Mouse (Mus musculus): Measurements from ENCODE around the gene Prr19. TPM values are rescaled to one million over a fixed set of nuclear protein-coding genes. Genes with fewer than 3 reads are reported as not detected.
A peak's percentile ranks its signal among the peaks of the same experiment; 100 is the strongest.

Prr19 gene
- total RNA-seq, 2 experiments from 2014 or later: not detected

DNA sequence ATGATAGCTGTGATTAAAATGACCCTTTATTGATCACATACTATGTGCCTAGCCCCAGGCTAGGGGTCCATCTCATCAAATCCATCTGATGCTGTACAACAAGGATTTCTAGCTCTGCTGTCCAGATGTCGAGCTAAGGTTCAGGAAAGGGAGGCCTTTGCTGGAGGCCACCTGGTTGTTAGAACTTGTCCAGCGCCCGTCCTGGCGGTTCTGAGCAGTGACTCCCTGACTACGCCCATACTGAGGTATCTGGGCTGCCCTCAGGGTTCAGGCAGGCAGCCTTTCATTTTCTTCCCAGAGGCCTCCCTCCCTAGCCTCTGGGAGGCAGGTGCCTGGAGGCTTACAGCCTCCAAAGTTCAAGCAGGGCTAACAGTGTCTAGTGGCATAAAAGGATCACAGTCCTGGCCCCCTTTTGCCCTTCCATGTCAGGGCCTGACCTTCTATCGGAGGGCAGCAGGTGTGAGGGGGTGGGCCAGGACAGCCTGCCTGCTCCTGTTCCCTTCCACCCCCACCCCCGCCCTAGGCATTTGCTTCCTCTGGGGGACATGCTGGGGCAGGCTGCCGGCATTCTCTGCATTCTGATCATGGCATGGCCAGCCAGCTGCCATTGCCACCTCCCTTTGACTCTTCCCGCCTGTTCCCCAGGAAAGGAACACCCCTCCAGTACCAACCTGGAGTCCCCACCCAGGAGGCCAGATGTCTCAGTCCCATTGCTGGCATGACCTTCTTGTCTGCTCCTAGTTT is 25.5 kb upstream of the Prr19 start:
- no peak for DNase-seq (ENCODE audit: low spot score in 2 of 2)

DNA sequence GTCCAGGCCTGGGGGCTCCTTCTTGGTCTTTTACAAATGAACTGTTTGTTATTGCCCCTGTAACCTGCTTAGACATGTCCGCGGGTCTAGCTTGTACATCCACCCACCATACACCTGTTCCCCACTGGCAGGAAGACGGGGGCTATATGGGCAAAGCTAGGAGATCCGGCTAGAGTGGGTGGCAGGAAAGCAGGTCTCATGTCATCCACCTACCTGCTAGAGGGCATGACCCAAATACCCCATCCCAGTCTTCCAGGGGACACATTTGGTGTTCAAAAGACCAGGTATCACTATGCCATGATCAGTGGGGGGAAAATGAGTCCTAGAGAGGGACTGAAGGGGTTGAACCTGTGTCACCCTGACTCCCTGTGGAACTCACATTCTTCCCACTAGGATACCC is 23.8 kb upstream of the Prr19 start:
- DNase-seq (ENCODE audit: low spot score in 2 of 2): peak in 1 of 2 experiments; percentile 3

DNA sequence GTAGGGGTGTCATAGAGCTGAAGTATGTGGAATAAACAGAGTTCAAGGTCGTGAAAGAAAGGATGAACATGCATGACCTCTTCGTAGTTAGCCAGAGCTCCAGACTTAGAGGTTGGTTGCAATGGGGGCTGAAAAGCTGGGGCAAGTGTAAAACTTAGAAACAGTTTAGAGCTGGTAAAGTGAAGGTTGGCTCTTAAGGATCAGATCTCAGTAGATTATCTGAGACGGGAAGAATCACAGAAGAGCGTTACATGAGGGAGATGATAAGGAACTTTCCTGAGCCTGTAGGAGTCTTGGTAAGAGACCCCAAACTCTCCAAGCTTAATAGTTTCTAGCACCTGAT is 23.2 kb upstream of the Prr19 start:
- no peak for DNase-seq (ENCODE audit: low spot score in 2 of 2)

DNA sequence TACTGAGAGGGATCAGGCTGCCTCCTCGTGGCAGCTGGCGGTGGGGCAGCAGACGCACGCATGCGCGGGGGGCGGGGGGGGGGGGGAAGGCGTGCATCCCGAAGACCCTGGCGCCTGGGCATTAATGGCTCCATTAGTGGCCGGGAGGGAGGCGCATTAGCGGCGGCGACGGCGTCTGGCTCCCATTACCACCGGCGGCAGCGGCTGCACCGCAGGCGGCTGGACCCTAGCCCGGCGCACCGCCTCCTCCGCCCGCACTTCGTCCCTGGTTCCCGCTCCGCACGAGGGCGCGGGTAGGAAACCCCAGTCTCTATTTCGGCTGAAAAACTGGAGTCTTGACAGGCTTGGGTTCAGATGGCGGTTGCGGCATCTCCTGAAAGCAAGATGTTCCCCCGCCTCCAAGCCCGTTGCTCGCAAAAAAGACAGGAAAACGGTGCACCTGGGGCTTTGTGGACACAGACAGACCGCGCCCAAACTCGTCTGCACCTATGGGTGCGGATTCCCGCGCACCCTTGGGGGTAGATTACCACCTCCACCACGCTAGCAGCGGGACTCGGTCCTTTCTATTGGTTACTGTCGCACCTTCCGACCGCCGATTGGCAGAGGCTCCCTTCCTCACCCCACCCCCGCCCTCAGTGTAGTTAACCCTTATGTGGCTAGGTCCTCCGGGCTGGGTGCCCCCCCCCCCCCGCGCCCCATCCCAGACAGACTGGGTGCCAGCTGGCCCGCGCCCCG is 22.7 kb upstream of the Prr19 start:
- peak; percentile 76 to 79 for DNase-seq (ENCODE audit: low spot score in 2 of 2)

DNA sequence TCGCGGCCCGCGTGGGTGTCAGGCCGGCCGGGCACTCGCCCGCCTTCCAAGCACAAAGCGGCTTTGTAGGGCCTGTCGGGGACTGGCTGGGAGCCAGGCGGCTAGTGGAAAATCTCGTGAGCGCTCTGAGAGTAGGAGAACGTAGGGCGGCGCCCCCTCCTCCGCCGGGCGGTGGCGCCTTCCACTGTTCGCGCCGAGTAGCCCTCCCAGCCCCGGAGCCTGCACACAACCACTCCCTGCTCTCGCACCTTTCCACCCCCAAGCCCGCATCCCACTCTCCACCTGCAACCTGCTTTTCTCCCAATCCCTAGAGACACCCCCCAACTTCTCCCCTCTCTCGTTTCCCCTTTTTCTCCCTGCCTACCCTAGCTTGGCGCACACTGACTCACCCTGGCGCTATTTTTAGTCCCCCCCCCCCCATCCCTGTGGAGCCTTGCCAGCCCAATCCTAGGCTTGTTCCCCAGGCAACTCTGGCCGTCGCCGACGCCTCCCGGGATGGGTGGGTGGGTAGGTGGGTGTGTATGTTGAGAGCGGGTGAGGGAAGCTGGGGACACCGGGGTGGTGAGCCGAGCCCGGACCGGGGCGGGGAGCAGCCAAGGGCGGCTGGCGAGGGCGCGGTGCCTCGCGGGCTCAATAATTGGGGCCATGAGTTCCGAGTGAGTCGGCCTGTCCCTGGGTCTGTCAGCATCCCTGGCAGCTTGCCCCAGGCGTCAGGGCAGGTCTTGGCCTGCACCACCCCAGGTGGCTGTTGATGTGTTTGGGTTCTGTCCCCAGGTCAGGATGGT is 21.9 kb upstream of the Prr19 start:
- DNase-seq (ENCODE audit: low spot score in 2 of 2): peak; percentile 80 to 86

DNA sequence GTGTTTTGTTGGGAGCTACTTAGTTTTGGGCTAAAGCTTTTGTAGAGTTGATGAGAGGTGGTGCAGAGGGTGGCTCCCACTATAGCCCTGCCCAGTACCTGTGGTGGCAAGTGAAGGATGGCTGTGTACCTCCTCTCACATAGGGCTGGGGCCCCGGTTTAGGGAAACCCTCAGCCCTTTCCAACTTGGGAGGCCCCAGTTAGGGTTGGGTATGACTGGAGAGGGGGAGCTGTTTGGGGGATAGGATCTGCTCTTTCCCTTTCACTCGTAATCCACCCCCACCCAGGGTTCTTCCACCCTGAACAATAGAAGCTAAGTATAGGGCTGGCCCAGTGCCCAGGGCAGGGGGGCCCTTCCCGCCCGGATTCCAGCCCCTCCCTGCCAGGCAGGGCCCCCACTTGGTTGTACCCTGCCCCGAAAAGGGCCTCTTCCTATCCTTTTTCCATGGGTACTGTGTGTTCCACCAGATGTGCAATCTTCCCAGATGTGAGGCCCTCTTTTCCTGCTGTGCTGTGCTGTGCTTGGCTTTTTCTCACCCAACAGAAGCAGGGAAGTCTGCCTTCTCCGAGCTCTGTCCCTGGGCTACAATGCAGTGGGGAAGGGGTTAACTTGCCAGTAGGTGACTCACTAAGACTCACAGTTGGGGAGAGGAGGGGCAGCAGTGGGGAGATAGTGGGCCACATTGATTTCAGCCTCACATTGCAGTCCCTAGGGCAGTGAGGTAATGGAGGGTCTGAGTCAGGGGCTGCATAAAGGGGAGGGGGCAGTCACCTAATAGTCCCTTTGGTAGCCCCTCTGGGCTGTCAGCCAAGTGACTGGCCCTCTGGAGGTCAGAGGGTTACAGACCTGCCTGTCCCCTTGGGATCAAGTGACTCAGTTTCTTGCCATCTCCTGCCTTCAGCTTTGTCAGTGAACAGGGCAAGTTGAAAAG is 21.1 kb upstream of the Prr19 start:
- DNase-seq (ENCODE audit: low spot score in 2 of 2): peak in 1 of 2 experiments; percentile 18

DNA sequence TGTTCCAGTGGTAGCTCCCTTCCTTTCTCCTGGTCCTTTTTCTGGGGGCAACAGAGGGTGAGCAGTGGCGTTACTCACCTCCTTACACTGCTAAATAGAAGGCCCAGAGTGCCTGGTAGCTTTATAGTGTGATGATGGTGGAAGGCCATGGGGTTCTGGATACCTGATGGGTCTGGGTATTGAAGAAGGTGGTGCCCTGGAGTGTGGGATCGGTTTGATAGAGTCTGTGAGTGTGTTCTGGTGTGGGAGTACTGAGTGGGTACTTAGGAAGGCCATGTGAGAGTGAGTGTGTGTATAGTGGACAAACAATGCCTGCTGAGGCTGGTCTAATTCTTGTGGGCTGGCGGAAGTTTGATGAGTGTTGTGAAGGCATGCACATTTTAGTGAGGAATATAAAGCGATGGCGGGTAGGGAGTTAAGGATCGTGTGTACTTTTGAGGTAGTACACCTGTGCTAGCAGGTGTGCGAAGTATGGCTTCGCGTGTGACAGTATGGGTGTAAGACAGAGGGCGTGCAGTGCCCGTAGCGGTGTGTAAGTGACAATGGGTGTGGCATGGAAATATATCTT is 20.0 kb upstream of the Prr19 start:
- peak in 1 of 2 experiments; percentile 10 for DNase-seq (ENCODE audit: low spot score in 2 of 2)

DNA sequence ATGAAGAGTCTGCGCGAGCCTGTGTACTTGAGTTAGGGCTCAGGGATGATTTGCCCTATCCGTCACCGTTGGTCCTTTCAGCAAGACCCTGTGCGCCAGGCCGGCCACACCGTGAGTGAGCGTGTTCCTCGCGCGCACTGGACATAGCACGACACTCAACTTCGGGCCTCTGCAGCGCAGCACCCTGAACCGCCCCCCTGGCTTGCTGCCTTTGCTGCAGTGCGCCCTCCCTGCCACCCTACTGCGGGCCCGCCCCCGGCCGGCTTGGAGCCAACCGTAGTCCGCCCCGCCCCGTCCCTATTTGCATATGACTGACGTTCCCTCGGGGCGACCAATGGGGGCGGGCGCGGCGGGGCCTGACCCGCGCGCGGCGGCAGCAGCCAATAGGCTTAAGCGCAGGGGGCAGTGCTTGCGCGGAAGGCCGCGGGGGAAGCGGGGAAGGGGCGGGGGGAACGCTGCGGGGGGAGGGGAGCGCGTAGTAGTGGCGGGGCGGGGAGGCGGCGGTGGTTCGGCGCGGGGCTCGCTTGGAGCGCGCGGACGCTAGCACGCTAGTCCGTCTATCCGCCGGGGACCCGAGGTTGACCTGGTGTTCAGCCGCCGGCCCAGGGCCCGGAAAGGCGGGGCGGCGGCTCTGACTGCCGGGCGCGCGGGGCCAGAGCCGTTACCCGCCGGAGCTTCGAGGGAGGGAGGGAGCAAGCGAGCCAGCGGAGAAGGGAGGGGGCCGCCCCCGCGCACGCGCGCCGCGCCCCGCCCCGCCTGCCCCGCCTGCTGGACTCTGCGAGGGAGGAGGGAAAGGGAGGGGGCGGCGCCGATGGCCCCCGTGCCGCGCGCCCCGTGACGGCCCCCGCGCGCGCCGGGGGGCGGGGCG is 19.2 kb upstream of the Prr19 start:
- DNase-seq (ENCODE audit: low spot score in 2 of 2): peak; percentile 95 to 96

DNA sequence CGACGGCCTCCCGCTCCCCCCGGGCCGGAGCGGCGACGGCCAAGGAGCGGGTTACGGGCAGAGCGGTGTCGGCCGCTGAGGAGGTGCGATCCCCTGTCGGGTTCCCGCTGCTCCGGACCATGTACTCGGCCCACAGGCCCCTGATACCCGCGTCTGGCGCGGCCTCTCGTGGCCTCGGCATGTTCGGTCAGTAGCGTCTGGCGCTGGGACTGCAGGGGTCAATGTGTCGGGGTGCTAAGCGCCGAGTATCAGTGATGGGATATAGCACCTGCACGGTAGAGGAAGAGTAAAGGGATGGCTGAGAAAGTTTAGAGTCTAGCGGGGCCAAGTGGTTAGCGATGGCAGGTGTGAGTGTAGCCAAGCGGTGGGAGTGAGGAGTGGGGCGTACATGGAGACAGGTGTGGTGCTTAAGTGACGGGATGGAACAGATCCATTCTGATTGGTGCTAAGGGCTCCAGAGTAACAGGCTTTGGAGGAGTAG is 18.4 kb upstream of the Prr19 start:
- DNase-seq (ENCODE audit: low spot score in 2 of 2): no peak

DNA sequence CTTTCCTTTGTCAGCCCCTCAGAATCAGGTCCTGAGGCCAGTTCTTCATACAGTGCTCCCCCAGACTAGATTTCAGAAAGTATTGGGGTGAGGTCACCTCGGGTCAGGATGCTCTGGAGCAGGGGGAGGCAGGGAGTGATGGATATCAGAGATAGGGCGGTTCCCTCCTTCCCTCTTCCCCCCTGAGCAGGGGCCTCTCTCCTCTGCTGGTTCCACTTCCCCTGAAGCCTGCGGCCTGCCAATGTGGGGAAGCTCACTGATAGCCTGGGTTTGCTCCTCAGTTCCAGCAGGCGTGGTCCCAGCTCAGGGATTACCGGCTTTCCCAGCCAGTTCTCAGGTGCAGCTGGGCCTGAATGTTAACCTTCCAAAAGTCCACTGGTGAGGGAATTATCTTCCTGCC is 17.6 kb upstream of the Prr19 start:
- DNase-seq (ENCODE audit: low spot score in 2 of 2): no peak

DNA sequence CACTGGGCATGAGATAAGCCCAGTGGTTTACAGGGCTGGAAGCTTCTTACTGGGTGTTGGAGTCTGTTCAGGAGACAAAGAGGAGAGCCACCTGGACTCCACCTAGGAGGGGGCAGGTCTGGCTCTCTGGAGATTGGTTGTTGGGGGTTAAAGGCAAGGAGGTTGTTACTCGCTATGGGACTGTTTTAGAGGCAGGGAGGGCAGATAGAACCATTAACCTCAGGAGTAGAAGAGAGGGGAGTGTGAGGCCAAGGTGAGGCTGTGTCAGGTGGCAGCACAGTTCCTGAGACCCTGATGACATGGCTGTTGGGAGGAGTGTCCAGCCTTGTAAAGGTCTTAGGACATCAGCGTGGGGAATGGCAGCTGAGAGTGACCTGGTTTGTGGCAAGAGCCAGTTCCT is 17.0 kb upstream of the Prr19 start:
- no peak for DNase-seq (ENCODE audit: low spot score in 2 of 2)

DNA sequence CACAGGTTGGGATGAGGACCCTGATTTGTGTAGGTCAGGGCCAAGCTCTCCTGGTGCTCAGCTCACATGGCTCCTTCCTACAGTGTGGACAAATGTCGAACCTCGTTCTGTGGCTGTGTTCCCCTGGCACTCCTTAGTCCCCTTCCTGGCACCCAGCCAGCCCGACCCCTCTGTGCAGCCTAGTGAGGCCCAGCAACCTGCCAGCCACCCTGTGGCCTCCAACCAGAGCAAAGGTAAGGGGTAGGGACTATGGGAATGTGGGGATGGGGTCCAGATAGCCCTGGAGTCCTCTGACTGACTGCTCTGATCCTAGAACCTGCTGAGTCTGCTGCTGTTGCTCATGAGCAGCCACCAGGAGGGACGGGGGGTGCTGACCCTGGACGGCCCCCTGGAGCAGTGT is 16.4 kb upstream of the Prr19 start:
- DNase-seq (ENCODE audit: low spot score in 2 of 2): no peak

DNA sequence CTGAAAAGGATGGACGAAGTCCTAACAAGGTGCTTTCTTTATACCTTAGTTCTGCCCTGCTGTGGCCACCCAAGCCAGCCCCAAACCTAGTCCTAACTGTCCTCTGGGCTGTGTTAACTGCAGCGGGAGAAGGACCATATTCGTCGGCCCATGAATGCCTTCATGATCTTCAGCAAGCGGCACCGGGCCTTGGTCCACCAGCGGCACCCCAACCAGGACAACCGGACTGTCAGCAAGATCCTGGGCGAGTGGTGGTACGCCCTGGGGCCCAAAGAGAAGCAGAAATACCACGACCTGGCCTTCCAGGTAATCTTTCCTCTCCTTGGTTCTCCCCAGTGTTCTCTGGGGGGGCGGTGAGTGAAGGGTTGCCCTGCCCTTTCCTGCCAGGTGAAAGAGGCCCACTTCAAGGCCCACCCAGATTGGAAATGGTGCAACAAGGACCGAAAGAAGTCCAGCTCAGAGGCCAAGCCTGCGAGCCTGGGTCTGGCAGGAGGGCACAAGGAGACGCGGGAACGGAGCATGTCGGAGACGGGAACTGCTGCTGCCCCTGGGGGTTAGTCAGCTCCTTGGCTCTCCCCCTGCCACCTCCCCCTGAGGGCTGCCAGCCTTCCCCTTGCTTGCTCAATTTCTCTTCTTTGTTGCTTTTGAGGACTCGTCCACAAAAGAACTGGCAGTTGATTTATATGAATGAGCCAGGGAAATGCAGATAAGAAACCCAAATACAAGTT is 15.5 kb upstream of the Prr19 start:
- no peak for DNase-seq (ENCODE audit: low spot score in 2 of 2)

DNA sequence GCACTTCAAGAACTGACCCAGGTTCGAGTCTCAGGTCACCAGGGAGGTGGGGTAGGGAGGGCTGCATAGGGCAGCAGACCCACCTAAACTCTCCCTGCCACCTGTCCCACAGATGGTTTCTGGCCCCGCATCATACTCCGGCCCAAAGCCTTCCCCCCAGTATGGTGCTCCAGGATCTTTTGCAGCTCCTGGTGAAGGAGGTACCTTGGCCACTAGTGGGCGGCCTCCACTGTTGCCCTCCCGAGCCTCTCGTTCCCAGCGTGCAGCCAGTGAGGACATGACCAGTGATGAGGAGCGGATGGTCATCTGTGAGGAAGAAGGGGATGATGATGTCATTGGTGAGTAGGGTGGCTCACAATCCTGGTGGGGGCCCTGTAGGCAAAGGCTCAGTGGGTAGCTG is 14.2 kb upstream of the Prr19 start:
- DNase-seq (ENCODE audit: low spot score in 2 of 2): no peak

DNA sequence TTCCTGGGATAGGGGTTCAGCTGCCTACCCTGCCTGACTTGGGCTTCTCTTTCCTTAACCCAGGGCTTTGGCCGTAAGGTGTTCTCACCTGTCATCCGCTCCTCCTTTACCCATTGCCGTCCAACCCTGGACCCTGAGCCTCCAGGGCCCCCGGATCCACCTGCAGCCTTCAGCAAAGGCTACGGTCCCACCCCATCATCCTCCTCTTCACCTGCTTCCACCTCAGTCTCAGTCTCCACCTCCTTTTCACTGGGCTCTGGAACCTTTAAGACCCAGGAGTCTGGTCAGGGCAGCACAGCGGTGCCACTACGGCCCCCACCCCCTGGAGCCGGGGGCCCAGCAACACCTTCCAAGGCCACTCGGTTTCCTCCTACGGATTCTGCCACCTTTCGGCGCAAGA is 13.2 kb upstream of the Prr19 start:
- no peak for DNase-seq (ENCODE audit: low spot score in 2 of 2)

DNA sequence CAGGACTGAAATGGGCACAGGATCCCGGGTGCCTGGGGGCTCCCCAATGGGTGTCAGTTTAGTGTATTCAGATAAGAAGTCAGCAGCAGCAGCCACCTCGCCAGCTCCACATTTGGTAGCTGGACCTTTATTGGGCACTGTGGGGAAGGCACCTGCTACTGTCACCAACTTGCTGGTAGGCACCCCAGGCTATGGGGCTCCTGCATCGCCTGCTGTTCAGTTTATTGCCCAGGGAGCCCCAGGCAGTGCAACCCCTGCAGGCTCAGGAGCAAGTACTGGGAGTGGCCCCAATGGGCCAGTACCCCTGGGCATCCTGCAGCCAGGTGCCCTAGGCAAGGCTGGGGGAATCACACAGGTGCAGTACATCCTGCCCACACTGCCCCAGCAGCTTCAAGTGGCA is 12.5 kb upstream of the Prr19 start:
- DNase-seq (ENCODE audit: low spot score in 2 of 2): no peak

DNA sequence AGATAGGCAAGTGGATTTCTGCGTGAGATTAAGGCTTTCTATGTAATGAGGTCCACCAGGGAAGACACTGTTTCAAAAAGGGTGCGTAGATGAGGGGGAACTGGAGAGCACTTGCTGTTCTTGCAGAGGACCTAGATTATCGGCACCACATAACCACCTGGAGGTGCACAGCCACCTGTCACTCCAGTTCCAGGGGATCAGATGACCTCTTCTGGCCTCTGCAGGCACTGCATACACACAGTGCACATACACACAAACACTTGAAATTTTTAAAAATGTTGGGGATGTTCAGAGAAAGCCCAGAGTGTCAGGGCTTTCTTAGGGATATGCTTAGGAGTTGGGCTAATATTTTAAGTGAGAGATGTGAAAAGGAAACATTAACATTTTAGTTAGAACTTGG is 11.3 kb upstream of the Prr19 start:
- no peak for DNase-seq (ENCODE audit: low spot score in 2 of 2)

DNA sequence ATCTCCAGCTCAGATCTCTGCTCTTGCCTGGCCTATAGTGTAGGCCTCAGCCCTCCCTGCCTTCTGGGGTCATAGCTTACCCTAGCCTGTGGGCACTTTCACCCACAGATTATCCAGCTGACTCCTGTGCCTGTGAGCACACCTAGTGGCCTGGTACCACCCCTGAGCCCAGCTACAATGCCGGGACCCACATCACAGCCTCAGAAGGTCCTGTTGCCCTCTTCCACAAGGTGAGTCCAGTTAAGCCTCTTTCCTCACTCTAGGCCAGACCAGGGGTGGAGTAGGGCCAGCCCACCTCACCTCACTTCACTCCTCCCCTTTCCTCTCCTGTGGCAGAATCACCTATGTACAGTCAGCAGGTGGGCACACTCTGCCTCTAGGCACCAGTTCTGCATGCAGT is 10.7 kb upstream of the Prr19 start:
- no peak for DNase-seq (ENCODE audit: low spot score in 2 of 2)

DNA sequence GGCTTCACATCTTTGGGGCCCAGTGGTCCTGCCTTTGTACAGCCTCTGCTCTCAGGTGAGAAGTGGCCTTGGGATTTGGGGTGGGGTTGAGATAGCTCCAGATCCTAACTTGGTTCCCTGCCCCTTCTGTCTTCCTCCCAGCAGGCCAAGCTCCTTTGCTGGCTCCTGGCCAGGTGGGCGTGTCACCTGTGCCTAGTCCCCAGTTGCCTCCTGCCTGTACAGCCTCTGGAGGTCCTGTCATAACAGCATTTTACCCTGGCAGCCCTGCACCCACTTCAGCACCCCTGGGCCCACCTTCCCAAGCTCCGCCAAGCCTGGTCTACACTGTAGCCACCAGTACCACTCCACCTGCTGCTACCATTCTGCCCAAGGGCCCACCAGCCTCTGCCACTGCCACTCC is 10.3 kb upstream of the Prr19 start:
- DNase-seq (ENCODE audit: low spot score in 2 of 2): no peak
